Mouse (Mus musculus): ENCODE data around the gene Cdkl2. TPM values are rescaled to one million over a fixed set of nuclear protein-coding genes. Genes with fewer than 3 reads are reported as not detected.

The Cdkl2 gene
- polyA plus RNA-seq, 1 experiment from 2014 or later = 19.7 TPM

- Histone ChIP-seq H3K27ac (ENCODE audit: low read length) (no peak overlapping the region), H3K27me3 (ENCODE audit: control insufficient read depth, insufficient read depth, low read depth, low read length) (no peaks in the 10 kb centered on the region), H3K4me3 (ENCODE audit: low read depth, low read length) (no peak overlapping the region), H3K36me3 (ENCODE audit: control insufficient read depth, insufficient read depth, low read length) (no peaks in the 10 kb centered on the region), H3K9me3 (replicated peaks; ENCODE audit: control insufficient read depth, low read length, poor library complexity, severe bottlenecking) (no peaks in the 10 kb centered on the region), H3K4me2 (ENCODE audit: low read length) (no peak overlapping the region), H3K9ac (ENCODE audit: low read depth, low read length) (no peak overlapping the region), H3K4me1 (ENCODE audit: control insufficient read depth, insufficient read depth, low read length) (peaks cover 29% of the 10 kb centered on the region)
- no peak for ATAC-seq
Measured at GRCm38 (mm10) chr5:92078751-92079150, 35.1 kb upstream of the Cdkl2 start.

GRCm38 (mm10) chr5:92076273-92076672, 32.6 kb upstream of the Cdkl2 start:
- Histone ChIP-seq H3K27me3 (ENCODE audit: control insufficient read depth, insufficient read depth, low read depth, low read length) (no peaks in the 10 kb centered on the region), H3K27ac (ENCODE audit: low read length) (no peak overlapping the region), H3K9ac (ENCODE audit: low read depth, low read length) (no peak overlapping the region), H3K4me2 (ENCODE audit: low read length) (no peak overlapping the region), H3K4me1 (ENCODE audit: control insufficient read depth, insufficient read depth, low read length) (peaks cover 20% of the 10 kb centered on the region), H3K9me3 (replicated peaks; ENCODE audit: control insufficient read depth, low read length, poor library complexity, severe bottlenecking) (no peaks in the 10 kb centered on the region), H3K4me3 (ENCODE audit: low read depth, low read length) (no peak overlapping the region), H3K36me3 (ENCODE audit: control insufficient read depth, insufficient read depth, low read length) (0 out of 2 replicates have a peak, but pooled peaks cover 3% of the 10 kb centered on the region)
- 82% methylated on average over 1 of the region's 1 CpGs for WGBS
- ATAC-seq = no peak

- H3K27me3 ChIP-seq (ENCODE audit: control insufficient read depth, insufficient read depth, low read depth, low read length) = no peaks in the 10 kb centered on the region
- H3K4me3 ChIP-seq (ENCODE audit: low read depth, low read length) = no peak overlapping the region
- no peak overlapping the region for H3K9ac ChIP-seq (ENCODE audit: low read depth, low read length)
- 0 out of 2 replicates have a peak, but pooled peaks cover 3% of the 10 kb centered on the region for H3K36me3 ChIP-seq (ENCODE audit: control insufficient read depth, insufficient read depth, low read length)
- H3K27ac ChIP-seq (ENCODE audit: low read length) = no peak overlapping the region
- H3K4me1 ChIP-seq (ENCODE audit: control insufficient read depth, insufficient read depth, low read length) = peaks cover 4% of the 10 kb centered on the region; the same call in 1 of the 2 replicates
- H3K4me2 ChIP-seq (ENCODE audit: low read length) = no peak overlapping the region
- WGBS = 87% methylated on average over 14 of the region's 14 CpGs
- H3K9me3 ChIP-seq (replicated peaks; ENCODE audit: control insufficient read depth, low read length, poor library complexity, severe bottlenecking) = no peaks in the 10 kb centered on the region
- ATAC-seq = no peak
Measured at GRCm38 (mm10) chr5:92074061-92074460, 30.4 kb upstream of the Cdkl2 start.

GRCm38 (mm10) chr5:92063192-92063591, 19.5 kb upstream of the Cdkl2 start:
- Histone ChIP-seq H3K4me1 (ENCODE audit: control insufficient read depth, insufficient read depth, low read length) (no peaks in the 10 kb centered on the region), H3K4me2 (ENCODE audit: low read length) (no peak overlapping the region), H3K27ac (ENCODE audit: low read length) (no peak overlapping the region), H3K36me3 (ENCODE audit: control insufficient read depth, insufficient read depth, low read length) (peaks cover 19% of the 10 kb centered on the region), H3K4me3 (ENCODE audit: low read depth, low read length) (no peak overlapping the region), H3K9me3 (replicated peaks; ENCODE audit: control insufficient read depth, low read length, poor library complexity, severe bottlenecking) (no peaks in the 10 kb centered on the region), H3K27me3 (ENCODE audit: control insufficient read depth, insufficient read depth, low read depth, low read length) (no peaks in the 10 kb centered on the region), H3K9ac (ENCODE audit: low read depth, low read length) (no peak overlapping the region)
- WGBS = 100% methylated on average over 2 of the region's 2 CpGs
- ATAC-seq = no peak

DNA sequence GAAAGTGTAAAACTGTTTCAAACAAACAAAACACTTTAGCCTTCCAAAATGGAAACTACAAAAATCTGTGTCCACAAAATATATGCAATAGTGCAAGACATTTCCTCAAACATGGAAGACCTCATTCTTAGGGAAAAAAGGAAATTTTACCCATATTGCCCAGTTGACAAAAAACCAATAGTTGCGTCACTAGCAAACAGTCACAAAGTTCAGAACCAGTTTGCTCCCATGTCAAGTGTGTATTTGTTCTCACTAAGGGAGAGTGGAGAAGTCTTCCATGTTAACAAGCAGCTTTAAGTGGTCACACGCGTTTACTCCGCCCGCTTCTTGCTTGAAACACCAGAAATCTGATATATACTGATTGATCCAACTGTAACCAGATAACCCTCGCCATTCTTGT, 9.2 kb upstream of the Cdkl2 start:
- Histone ChIP-seq H3K9ac (ENCODE audit: low read depth, low read length) (no peak overlapping the region), H3K9me3 (replicated peaks; ENCODE audit: control insufficient read depth, low read length, poor library complexity, severe bottlenecking) (no peaks in the 10 kb centered on the region), H3K4me3 (ENCODE audit: low read depth, low read length) (no peak overlapping the region), H3K36me3 (ENCODE audit: control insufficient read depth, insufficient read depth, low read length) (peaks cover 35% of the 10 kb centered on the region), H3K27me3 (ENCODE audit: control insufficient read depth, insufficient read depth, low read depth, low read length) (no peaks in the 10 kb centered on the region), H3K4me1 (ENCODE audit: control insufficient read depth, insufficient read depth, low read length) (no peaks in the 10 kb centered on the region), H3K27ac (ENCODE audit: low read length) (no peak overlapping the region), H3K4me2 (ENCODE audit: low read length) (no peak overlapping the region)
- WGBS = 96% methylated on average over 6 of the region's 6 CpGs
- no peak for ATAC-seq

GRCm38 (mm10) chr5:92050419-92050818, 6.7 kb upstream of the Cdkl2 start:
- no peak overlapping the region for H3K27ac ChIP-seq (ENCODE audit: low read length)
- H3K9me3 ChIP-seq (replicated peaks; ENCODE audit: control insufficient read depth, low read length, poor library complexity, severe bottlenecking) = no peaks in the 10 kb centered on the region
- no peak for ATAC-seq
- H3K36me3 ChIP-seq (ENCODE audit: control insufficient read depth, insufficient read depth, low read length) = peaks cover 21% of the 10 kb centered on the region
- no peaks in the 10 kb centered on the region for H3K4me1 ChIP-seq (ENCODE audit: control insufficient read depth, insufficient read depth, low read length)
- H3K4me2 ChIP-seq (ENCODE audit: low read length) = no peak overlapping the region
- no peak overlapping the region for H3K4me3 ChIP-seq (ENCODE audit: low read depth, low read length)
- WGBS = 83% methylated on average over 3 of the region's 3 CpGs
- H3K9ac ChIP-seq (ENCODE audit: low read depth, low read length) = no peak overlapping the region
- H3K27me3 ChIP-seq (ENCODE audit: control insufficient read depth, insufficient read depth, low read depth, low read length) = no peaks in the 10 kb centered on the region

DNA sequence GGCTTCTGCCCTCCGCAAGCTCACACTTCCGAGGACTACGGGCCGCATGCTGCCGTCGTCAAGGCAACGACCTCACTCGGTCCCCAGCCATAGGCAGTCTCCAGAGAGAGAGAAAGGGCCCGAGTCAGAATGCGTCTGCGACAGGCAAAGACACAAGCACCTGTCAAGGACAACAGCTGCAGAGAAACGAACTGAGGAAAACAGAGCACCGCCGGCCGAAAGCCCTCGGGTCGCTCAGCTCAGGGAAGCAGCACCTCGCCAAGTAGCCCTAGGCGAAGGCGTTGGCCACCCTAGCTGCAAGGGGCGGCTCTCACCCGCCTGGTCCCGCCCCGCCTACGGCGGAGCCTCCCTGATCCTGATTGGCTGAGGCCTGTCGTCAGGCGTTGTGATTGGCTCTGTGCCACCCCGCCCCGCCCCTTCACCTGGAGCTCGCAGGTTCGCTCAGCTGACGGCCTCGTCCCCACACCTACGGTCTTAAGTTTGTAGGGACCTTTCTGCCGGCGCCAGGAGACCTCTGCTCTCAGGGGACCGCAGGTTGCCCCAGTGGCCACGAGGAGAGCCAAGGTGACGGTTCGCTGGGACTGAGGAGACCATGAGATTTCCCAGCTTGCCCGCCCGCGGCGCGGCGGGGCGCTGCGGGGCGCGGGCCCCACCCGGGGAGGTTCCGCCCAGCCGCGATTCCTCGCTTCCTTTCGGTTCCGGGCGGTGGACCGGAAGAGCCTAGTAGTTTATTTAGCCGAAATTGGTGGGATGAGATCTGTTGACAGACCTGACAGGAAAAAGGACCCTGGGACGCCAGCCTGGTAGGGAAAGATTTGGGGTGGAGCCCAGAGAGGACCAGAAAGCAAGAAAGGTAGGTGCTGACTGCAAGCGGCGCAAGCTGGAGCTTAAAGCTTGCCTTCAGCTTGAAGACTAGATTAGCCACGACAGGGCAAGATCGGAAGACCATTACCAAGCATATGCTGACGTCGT, 1.0 kb downstream of the Cdkl2 start:
- 0 out of 2 replicates have a peak, but pooled peaks cover 3% of the 10 kb centered on the region for H3K4me1 ChIP-seq (ENCODE audit: control insufficient read depth, insufficient read depth, low read length)
- H3K9ac ChIP-seq (ENCODE audit: low read depth, low read length) = peak overlapping the region; percentile 74
- WGBS = under 1% methylated on average over 66 of the region's 68 CpGs
- no peaks in the 10 kb centered on the region for H3K9me3 ChIP-seq (replicated peaks; ENCODE audit: control insufficient read depth, low read length, poor library complexity, severe bottlenecking)
- peak; percentile 99 for ATAC-seq
- peaks cover 3% of the 10 kb centered on the region for H3K27me3 ChIP-seq (ENCODE audit: control insufficient read depth, insufficient read depth, low read depth, low read length)
- peak overlapping the region; percentile 78 for H3K27ac ChIP-seq (ENCODE audit: low read length)
- peak overlapping the region; percentile 86 for H3K4me3 ChIP-seq (ENCODE audit: low read depth, low read length)
- no peaks in the 10 kb centered on the region for H3K36me3 ChIP-seq (ENCODE audit: control insufficient read depth, insufficient read depth, low read length)
- H3K4me2 ChIP-seq (ENCODE audit: low read length) = peak overlapping the region; percentile 90

DNA sequence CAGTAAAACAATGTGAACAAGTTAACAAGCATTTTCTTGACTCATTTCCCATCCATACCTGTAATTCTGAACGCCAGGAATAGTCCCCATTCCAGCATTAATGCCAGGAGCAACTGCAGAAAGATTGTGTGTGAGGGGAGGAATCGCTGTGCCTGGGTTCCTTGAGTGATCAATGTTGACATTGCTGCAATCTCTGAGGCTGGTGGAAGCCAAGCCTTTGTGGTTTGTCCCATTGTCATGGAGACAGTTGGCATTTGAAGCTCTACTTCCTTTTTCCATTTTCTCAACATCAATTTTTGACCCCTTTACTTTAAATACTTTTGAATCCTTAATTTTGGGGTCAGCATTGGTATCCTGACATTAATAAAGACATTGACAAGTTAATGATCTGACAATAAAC, 23.7 kb downstream of the Cdkl2 start:
- no peaks in the 10 kb centered on the region for H3K4me1 ChIP-seq (ENCODE audit: control insufficient read depth, insufficient read depth, low read length)
- H3K4me3 ChIP-seq (ENCODE audit: low read depth, low read length) = no peak overlapping the region
- 59% methylated on average over 2 of the region's 2 CpGs for WGBS
- H3K9me3 ChIP-seq (replicated peaks; ENCODE audit: control insufficient read depth, low read length, poor library complexity, severe bottlenecking) = no peaks in the 10 kb centered on the region
- ATAC-seq = no peak
- no peak overlapping the region for H3K4me2 ChIP-seq (ENCODE audit: low read length)
- H3K27me3 ChIP-seq (ENCODE audit: control insufficient read depth, insufficient read depth, low read depth, low read length) = no peaks in the 10 kb centered on the region
- H3K9ac ChIP-seq (ENCODE audit: low read depth, low read length) = no peak overlapping the region
- H3K27ac ChIP-seq (ENCODE audit: low read length) = no peak overlapping the region
- no peaks in the 10 kb centered on the region for H3K36me3 ChIP-seq (ENCODE audit: control insufficient read depth, insufficient read depth, low read length)

DNA sequence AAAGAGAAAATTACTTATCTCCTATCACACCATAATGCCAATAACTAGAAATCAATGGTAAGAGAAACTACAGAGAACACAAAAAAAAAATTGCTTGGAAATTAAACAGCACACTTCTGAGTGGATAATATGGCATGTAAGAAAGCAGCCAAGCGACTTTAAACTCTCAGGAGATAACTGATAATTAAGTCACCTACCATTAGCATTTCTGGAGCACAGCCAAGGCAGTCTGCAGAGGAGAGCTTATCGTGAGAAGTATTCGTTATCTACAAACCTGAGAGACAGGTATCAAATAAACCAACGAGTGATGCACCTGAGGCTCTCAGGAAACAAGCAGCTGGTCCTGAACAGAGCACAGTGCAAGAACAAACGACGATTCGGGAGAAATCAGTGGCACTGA, 31.9 kb downstream of the Cdkl2 start:
- Histone ChIP-seq H3K27ac (ENCODE audit: low read length) (no peak overlapping the region), H3K4me2 (ENCODE audit: low read length) (no peak overlapping the region), H3K4me3 (ENCODE audit: low read depth, low read length) (no peak overlapping the region), H3K9me3 (replicated peaks; ENCODE audit: control insufficient read depth, low read length, poor library complexity, severe bottlenecking) (no peaks in the 10 kb centered on the region), H3K36me3 (ENCODE audit: control insufficient read depth, insufficient read depth, low read length) (no peaks in the 10 kb centered on the region), H3K4me1 (ENCODE audit: control insufficient read depth, insufficient read depth, low read length) (no peaks in the 10 kb centered on the region), H3K27me3 (ENCODE audit: control insufficient read depth, insufficient read depth, low read depth, low read length) (no peaks in the 10 kb centered on the region), H3K9ac (ENCODE audit: low read depth, low read length) (no peak overlapping the region)
- ATAC-seq = no peak
- 68% methylated on average over 7 of the region's 7 CpGs for WGBS

Data from midbrain, embryonic 16.5 days (tissue).